Mouse (Mus musculus) heart, embryonic 15.5 days (tissue): ENCODE data around the gene Dgcr6. TPM values are rescaled to one million over a fixed set of nuclear protein-coding genes. Genes with fewer than 3 reads are reported as not detected.
A peak's percentile ranks its signal among the peaks of the same experiment; 100 is the strongest.

Source experiments
- ATAC-seq: fragments of 200-750 bp; cut with Nextera tagmentation; replicated peaks from 2 replicates; pipeline ENCODE4 v1.8.0; 2017; ENCODE audit warnings: low read depth, moderate TSS enrichment; ENCODE audit not compliant: insufficient number of reproducible peaks, insufficient read depth, low FRiP score
- H3K27ac ChIP-seq: fragments of 300-500 bp; sonication (generic); 2 replicates; pipeline ENCODE4 v1.5.1; 2015; ENCODE audit warnings: mild to moderate bottlenecking, inconsistent platforms
- H3K27me3 ChIP-seq: fragments of 300-500 bp; sonication (generic); 2 replicates; pipeline ENCODE4 v1.6.1; 2015; ENCODE audit warnings: inconsistent platforms
- H3K36me3 ChIP-seq: fragments of 300-500 bp; sonication (generic); 2 replicates; pipeline ENCODE4 v1.6.1; 2015; ENCODE audit warnings: mild to moderate bottlenecking, inconsistent platforms
- H3K4me1 ChIP-seq: fragments of 300-500 bp; sonication (generic); replicated peaks from 2 replicates; pipeline ENCODE4 v1.6.1; 2015; ENCODE audit warnings: inconsistent platforms
- H3K4me2 ChIP-seq: fragments of 300-500 bp; sonication (generic); 2 replicates; pipeline ENCODE4 v1.6.1; 2015; ENCODE audit warnings: inconsistent platforms, mild to moderate bottlenecking, moderate library complexity
- H3K4me3 ChIP-seq: fragments of 300-500 bp; sonication (generic); 2 replicates; pipeline ENCODE4 v1.5.1; 2015; ENCODE audit warnings: mild to moderate bottlenecking, inconsistent platforms
- H3K9ac ChIP-seq: fragments of 300-500 bp; sonication (generic); 2 replicates; pipeline ENCODE4 v1.6.1; 2015; ENCODE audit warnings: mild to moderate bottlenecking, inconsistent platforms
- H3K9me3 ChIP-seq: fragments of 300-500 bp; sonication (generic); replicated peaks from 2 replicates; pipeline ENCODE4 v1.6.1; 2016; ENCODE audit warnings: inconsistent platforms
- WGBS: fragments of 180-500 bp; shearing (Covaris S2); methylation state at CpG from one replicate; pipeline ENCODE4 v1.1.7; 2015; ENCODE audit warnings: mixed read lengths; 5-methylcytosine and 5-hydroxymethylcytosine counted together
- polyA plus RNA-seq: library from polyadenylated mRNA; unstranded; fragments of >200 nt; fragmentation: Nextera tagmentation; extraction: Ambion mirVana; gene quantifications from 2 replicates; pipeline ENCODE4 v1.2.1, GENCODE M21; 2015

Gene Dgcr6
- polyA plus RNA-seq, 1 experiment from 2014 or later, result 55.8 TPM

- 62% methylated on average over 5 of the region's 5 CpGs for WGBS
- H3K27ac ChIP-seq, result no peak overlapping the region
- H3K9me3 ChIP-seq, result no peaks in the 10 kb centered on the region
- peaks cover 18% of the 10 kb centered on the region for H3K4me1 ChIP-seq
- no peaks in the 10 kb centered on the region for H3K27me3 ChIP-seq
- no peak overlapping the region for H3K4me3 ChIP-seq
- no peak overlapping the region for H3K4me2 ChIP-seq
- H3K36me3 ChIP-seq, result no peaks in the 10 kb centered on the region
- no peak overlapping the region for H3K9ac ChIP-seq
- ATAC-seq, result no peak
These were observed 34.4 kb downstream of the Dgcr6 start for GRCm38 (mm10) chr16:18087101-18087500.

- no peaks in the 10 kb centered on the region for H3K36me3 ChIP-seq
- peaks cover 7% of the 10 kb centered on the region; the same call in 1 of the 2 replicates for H3K4me1 ChIP-seq
- H3K9me3 ChIP-seq, result no peaks in the 10 kb centered on the region
- H3K27ac ChIP-seq, result 0 out of 2 replicates have a peak overlapping the region, but pooled peaks have one; percentile 20
- 26% methylated on average over 5 of the region's 5 CpGs for WGBS
- H3K9ac ChIP-seq, result no peak overlapping the region
- ATAC-seq, result peak; percentile 78; the same call in 1 of the 2 replicates
- no peak overlapping the region for H3K4me2 ChIP-seq
- no peaks in the 10 kb centered on the region for H3K27me3 ChIP-seq
- no peak overlapping the region for H3K4me3 ChIP-seq
These were observed 43.7 kb downstream of the Dgcr6 start for GRCm38 (mm10) chr16:18096348-18096747.

GRCm38 (mm10) chr16:18102816-18103215 is 50.2 kb downstream of the Dgcr6 start:
- Histone ChIP-seq H3K4me3 (no peak overlapping the region), H3K4me2 (no peak overlapping the region), H3K9me3 (no peaks in the 10 kb centered on the region), H3K9ac (no peak overlapping the region), H3K27ac (no peak overlapping the region), H3K4me1 (peaks cover 10% of the 10 kb centered on the region), H3K27me3 (no peaks in the 10 kb centered on the region), H3K36me3 (no peaks in the 10 kb centered on the region)
- 69% methylated on average over 4 of the region's 4 CpGs for WGBS
- ATAC-seq, result no peak

GRCm38 (mm10) chr16:18103366-18103765 is 50.7 kb downstream of the Dgcr6 start:
- no peak overlapping the region for H3K9ac ChIP-seq
- WGBS, result 78% methylated on average over 1 of the region's 1 CpGs
- no peaks in the 10 kb centered on the region for H3K27me3 ChIP-seq
- no peak overlapping the region for H3K4me2 ChIP-seq
- H3K4me3 ChIP-seq, result no peak overlapping the region
- H3K9me3 ChIP-seq, result no peaks in the 10 kb centered on the region
- no peaks in the 10 kb centered on the region for H3K36me3 ChIP-seq
- no peak overlapping the region for H3K27ac ChIP-seq
- H3K4me1 ChIP-seq, result peaks cover 10% of the 10 kb centered on the region
- ATAC-seq, result no peak

DNA sequence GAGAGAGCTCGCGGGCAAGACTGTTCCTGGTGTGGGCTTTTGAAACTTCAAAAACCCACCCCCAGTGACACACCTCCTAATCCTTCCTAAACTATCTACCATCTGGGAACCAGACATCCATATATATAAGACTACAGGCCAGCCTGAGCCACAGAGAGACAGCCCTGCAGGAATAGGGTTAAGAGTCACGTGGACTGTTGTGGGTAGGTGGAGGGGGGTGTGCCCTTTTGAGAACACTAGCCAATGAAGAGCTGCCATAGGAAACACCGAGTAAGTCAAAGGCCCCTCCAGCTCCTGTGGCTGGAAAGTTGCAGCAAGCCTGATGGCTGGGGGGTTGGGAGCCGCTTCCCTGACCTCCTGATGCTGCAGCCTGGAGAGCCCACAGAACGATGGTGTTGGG is 51.1 kb downstream of the Dgcr6 start:
- Histone ChIP-seq H3K4me3 (no peak overlapping the region), H3K9ac (no peak overlapping the region), H3K27me3 (no peaks in the 10 kb centered on the region), H3K4me1 (peaks cover 10% of the 10 kb centered on the region), H3K27ac (no peak overlapping the region), H3K4me2 (no peak overlapping the region), H3K9me3 (no peaks in the 10 kb centered on the region), H3K36me3 (no peaks in the 10 kb centered on the region)
- ATAC-seq, result no peak
- WGBS, result 32% methylated on average over 6 of the region's 6 CpGs

GRCm38 (mm10) chr16:18108221-18108966 is 55.7 kb downstream of the Dgcr6 start:
- Histone ChIP-seq H3K4me1 (peaks cover 10% of the 10 kb centered on the region), H3K27ac (no peak overlapping the region), H3K9me3 (0 out of 2 replicates have a peak, but pooled peaks cover 5% of the 10 kb centered on the region), H3K4me3 (no peak overlapping the region), H3K9ac (no peak overlapping the region), H3K27me3 (no peaks in the 10 kb centered on the region), H3K4me2 (no peak overlapping the region), H3K36me3 (no peaks in the 10 kb centered on the region)
- peak; percentile 36; the same call in 1 of the 2 replicates for ATAC-seq
- 46% methylated on average over 5 of the region's 5 CpGs for WGBS

DNA sequence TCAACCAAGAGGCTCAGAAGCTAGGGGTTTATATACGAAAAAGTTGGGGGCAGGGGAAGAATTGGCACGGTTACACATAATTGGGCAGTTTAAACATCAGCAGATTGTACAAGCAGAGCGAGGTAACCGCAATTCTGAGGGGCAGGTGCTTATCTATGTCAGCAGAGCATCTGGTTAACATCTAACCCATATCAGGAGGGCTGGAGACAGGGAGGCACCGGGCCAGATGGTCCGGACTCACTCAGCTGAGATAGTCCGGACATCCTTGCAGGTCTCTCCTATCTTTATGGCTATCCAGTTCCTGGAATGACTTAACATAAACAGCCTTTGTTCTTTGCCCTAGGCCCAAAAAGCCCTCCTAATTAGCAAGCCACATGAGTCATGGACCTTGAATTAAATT is 58.4 kb downstream of the Dgcr6 start:
- no peak for ATAC-seq
- H3K27ac ChIP-seq, result no peak overlapping the region
- 66% methylated on average over 7 of the region's 7 CpGs for WGBS
- no peak overlapping the region for H3K4me2 ChIP-seq
- H3K9ac ChIP-seq, result no peak overlapping the region
- H3K27me3 ChIP-seq, result peaks cover 7% of the 10 kb centered on the region; the same call in 1 of the 2 replicates
- no peaks in the 10 kb centered on the region for H3K36me3 ChIP-seq
- H3K4me1 ChIP-seq, result peaks cover 10% of the 10 kb centered on the region
- H3K9me3 ChIP-seq, result 0 out of 2 replicates have a peak, but pooled peaks cover 5% of the 10 kb centered on the region
- H3K4me3 ChIP-seq, result no peak overlapping the region

DNA sequence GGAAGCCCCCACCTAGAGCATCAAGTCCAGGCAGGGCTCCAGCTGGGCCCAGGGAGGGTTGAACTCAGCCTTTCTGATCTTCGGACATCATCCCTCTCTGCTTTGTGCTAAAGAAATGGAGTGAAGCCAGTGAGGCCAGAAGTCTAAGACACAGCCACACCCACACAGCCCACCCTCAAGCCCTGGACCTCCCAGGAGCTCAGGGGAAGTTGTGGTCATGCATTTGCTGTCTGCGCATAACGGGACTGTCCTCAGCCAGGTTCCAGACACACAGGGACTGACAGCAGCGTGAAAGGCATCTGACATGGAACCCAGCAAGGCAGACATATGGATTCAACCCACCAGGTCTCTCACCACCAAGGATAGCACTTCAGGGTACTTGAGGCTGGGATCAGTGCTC is 63.8 kb downstream of the Dgcr6 start:
- peaks cover 7% of the 10 kb centered on the region; the same call in 1 of the 2 replicates for H3K27me3 ChIP-seq
- ATAC-seq, result no peak
- H3K27ac ChIP-seq, result no peak overlapping the region
- 79% methylated on average over 4 of the region's 4 CpGs for WGBS
- no peaks in the 10 kb centered on the region for H3K4me1 ChIP-seq
- H3K4me2 ChIP-seq, result no peak overlapping the region
- H3K9me3 ChIP-seq, result no peaks in the 10 kb centered on the region
- no peak overlapping the region for H3K4me3 ChIP-seq
- H3K9ac ChIP-seq, result no peak overlapping the region
- no peaks in the 10 kb centered on the region for H3K36me3 ChIP-seq

DNA sequence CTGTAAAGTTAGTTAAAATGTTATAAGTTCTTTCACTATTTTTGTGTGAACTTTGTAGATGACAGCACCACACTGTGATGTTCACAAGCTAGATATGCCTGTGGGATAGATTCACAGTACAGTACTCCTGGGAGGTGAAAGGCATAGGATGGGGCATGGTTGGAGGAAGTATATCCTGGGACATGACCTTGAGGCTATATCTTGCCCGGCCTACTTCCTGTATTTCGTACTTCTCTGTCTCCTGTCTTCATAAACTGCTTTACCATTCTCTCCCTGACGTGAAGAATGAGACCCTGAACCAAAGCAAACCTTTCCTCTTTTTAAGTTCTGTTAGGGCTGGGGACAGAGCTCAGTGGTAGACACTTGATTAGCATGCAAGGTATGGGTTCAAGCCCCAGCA is 65.6 kb downstream of the Dgcr6 start:
- no peak for ATAC-seq
- WGBS, result 63% methylated on average over 3 of the region's 3 CpGs
- no peaks in the 10 kb centered on the region for H3K36me3 ChIP-seq
- H3K9ac ChIP-seq, result no peak overlapping the region
- no peak overlapping the region for H3K4me3 ChIP-seq
- peaks cover 11% of the 10 kb centered on the region for H3K27me3 ChIP-seq
- no peaks in the 10 kb centered on the region for H3K9me3 ChIP-seq
- no peaks in the 10 kb centered on the region for H3K4me1 ChIP-seq
- H3K27ac ChIP-seq, result no peak overlapping the region
- H3K4me2 ChIP-seq, result no peak overlapping the region

GRCm38 (mm10) chr16:18119031-18119730 is 66.5 kb downstream of the Dgcr6 start:
- no peaks in the 10 kb centered on the region for H3K9me3 ChIP-seq
- no peaks in the 10 kb centered on the region for H3K4me1 ChIP-seq
- no peak overlapping the region for H3K4me2 ChIP-seq
- no peak overlapping the region for H3K27ac ChIP-seq
- peaks cover 15% of the 10 kb centered on the region for H3K27me3 ChIP-seq
- no peak for ATAC-seq
- 20% methylated on average over 8 of the region's 8 CpGs for WGBS
- no peak overlapping the region for H3K4me3 ChIP-seq
- H3K36me3 ChIP-seq, result no peaks in the 10 kb centered on the region
- H3K9ac ChIP-seq, result no peak overlapping the region
